8 mouse cellular contexts compared by ENCODE assay signal in genomic region chr17:29238421-29238945, GRCm38 (mm10). TPM values are rescaled to one million over a fixed set of nuclear protein-coding genes. Genes with fewer than 3 reads are reported as not detected.
DNase-seq lines count a peak whose midpoint lies in the region; ATAC-seq and TF ChIP-seq lines count a peak whose summit lies in the region.

No protein-coding gene starts in this region.

- no peaks in the 10 kb centered on the region for H3K36me3 ChIP-seq in embryonic facial prominence, embryonic 10.5 days (replicated peaks)
- no peaks in the 10 kb centered on the region for H3K36me3 ChIP-seq in heart, postnatal 0 days (replicated peaks; ENCODE audit: control insufficient read depth, insufficient read depth, low read length)
- H3K36me3 ChIP-seq in midbrain, embryonic 10.5 days: no peaks in the 10 kb centered on the region

- no peak for TF ChIP-seq EP300 in heart, postnatal 0 days (IDR thresholded peaks at IDR 0.05; ENCODE audit: low read depth)

- no peaks in the 10 kb centered on the region for H3K9me3 ChIP-seq in embryonic facial prominence, embryonic 10.5 days
- H3K9me3 ChIP-seq in heart, postnatal 0 days (replicated peaks; ENCODE audit: control insufficient read depth, low read length): no peaks in the 10 kb centered on the region
- H3K9me3 ChIP-seq in midbrain, embryonic 10.5 days (replicated peaks): no peaks in the 10 kb centered on the region

- peak overlapping the region; percentile 41 for H3K9ac ChIP-seq in heart, postnatal 0 days (replicated peaks; ENCODE audit: low read depth, low read length)

- peak overlapping the region; percentile 75; the same call in 1 of the 2 replicates for H3K27ac ChIP-seq in embryonic facial prominence, embryonic 10.5 days (replicated peaks)
- H3K27ac ChIP-seq in heart, postnatal 0 days (ENCODE audit: low read depth): no peak overlapping the region
- peak overlapping the region; percentile 86 for H3K27ac ChIP-seq in midbrain, embryonic 10.5 days (replicated peaks)

- DNase-seq in left cerebral cortex, adult 18-20 months (ENCODE audit: low spot score in 2 of 2): peak; percentile 21 to 46
- no peak for DNase-seq in left cerebral cortex, postnatal 25 days (ENCODE audit: low spot score in 2 of 2)
- DNase-seq in embryonic facial prominence, embryonic 10.5 days (ENCODE audit: low spot score): peak; percentile 41
- no peak for DNase-seq in heart, postnatal 0 days (ENCODE audit: low spot score)
- peak; percentile 44 for DNase-seq in midbrain, embryonic 10.5 days (ENCODE audit: low spot score)
- DNase-seq in spleen, postnatal 14 days (ENCODE audit: low spot score in 2 of 2): no peak
- DNase-seq in cerebellum, adult 18-20 months: no peak
- no peak for DNase-seq in urinary bladder, postnatal 4 days (ENCODE audit: low spot score in 2 of 2)

- H3K4me3 ChIP-seq in embryonic facial prominence, embryonic 10.5 days: peak overlapping the region; percentile 80
- H3K4me3 ChIP-seq in heart, postnatal 0 days (ENCODE audit: low read depth, low read length): peak overlapping the region; percentile 60
- H3K4me3 ChIP-seq in midbrain, embryonic 10.5 days: peak overlapping the region; percentile 83

- intact Hi-C loops in left cerebral cortex, postnatal 25 days (cut with DNase I): loop anchor here (5.0 kb wide), 1 partner anchor 46 kb away; no protein-coding TSS in a partner anchor

- 0 out of 2 replicates have a peak, but pooled peaks have one; percentile 20 for ATAC-seq in heart, postnatal 0 days (ENCODE audit: insufficient read depth, low read depth)

- peaks cover 42% of the 10 kb centered on the region for H3K4me1 ChIP-seq in embryonic facial prominence, embryonic 10.5 days
- H3K4me1 ChIP-seq in heart, postnatal 0 days (ENCODE audit: control insufficient read depth, insufficient read depth): no peaks in the 10 kb centered on the region
- H3K4me1 ChIP-seq in midbrain, embryonic 10.5 days: peaks cover 56% of the 10 kb centered on the region

- peak overlapping the region; percentile 88 for H3K4me2 ChIP-seq in heart, postnatal 0 days (ENCODE audit: low read depth, low read length)

- WGBS in embryonic facial prominence, embryonic 10.5 days: 2% methylated on average over 23 of the region's 23 CpGs
- 4% methylated on average over 18 of the region's 23 CpGs for WGBS in heart, postnatal 0 days
- WGBS in midbrain, embryonic 10.5 days: 3% methylated on average over 23 of the region's 23 CpGs

- no peak for TF ChIP-seq CTCF in heart, postnatal 0 days (IDR thresholded peaks at IDR 0.05; ENCODE audit: low read depth)

- H3K27me3 ChIP-seq in embryonic facial prominence, embryonic 10.5 days (replicated peaks; ENCODE audit: low read depth, poor library complexity, severe bottlenecking): peaks cover 91% of the 10 kb centered on the region
- peaks cover 50% of the 10 kb centered on the region for H3K27me3 ChIP-seq in heart, postnatal 0 days (ENCODE audit: control insufficient read depth, insufficient read depth, low read length)
- H3K27me3 ChIP-seq in midbrain, embryonic 10.5 days (ENCODE audit: low read depth, poor library complexity, severe bottlenecking): peaks cover 84% of the 10 kb centered on the region

RNA-seq across cellular contexts. Expression of gene Cpne5, which starts 0.5 kb away (rescaled TPM):
- 100 to 1,000 TPM; 161 to 173 TPM for total RNA-seq in left cerebral cortex, adult 18-20 months (2021)
- 100 to 1,000 TPM; 121 to 149 TPM for total RNA-seq in left cerebral cortex, postnatal 25 days (2021)
- polyA plus RNA-seq in embryonic facial prominence, embryonic 10.5 days (2016; fragmentation: Nextera tagmentation; extraction: Ambion mirVana): 3.6 and 4.7 TPM in 2 replicates
- total RNA-seq in heart, postnatal 0 days (2014; rRNA removed; ENCODE audit: low replicate concordance): 3.6 and 9.7 TPM in 2 replicates
- 8.4 and 9.9 TPM in 2 replicates for polyA plus RNA-seq in heart, postnatal 0 days (2015; fragmentation: Nextera tagmentation; extraction: Ambion mirVana)
- 10.7 and 14.8 TPM in 2 replicates for polyA plus RNA-seq in midbrain, embryonic 10.5 days (2016; fragmentation: Nextera tagmentation; extraction: Ambion mirVana)

RNA-seq across cellular contexts. Expression of gene Ppil1, which starts 25.5 kb away (rescaled TPM):
- 10 to 100 TPM; 17.9 to 19.3 TPM for total RNA-seq in left cerebral cortex, adult 18-20 months (2021)
- total RNA-seq in left cerebral cortex, postnatal 25 days (2021): 10 to 100 TPM; 19.7 to 20.8 TPM
- polyA plus RNA-seq in embryonic facial prominence, embryonic 10.5 days (2016; fragmentation: Nextera tagmentation; extraction: Ambion mirVana): 219 and 227 TPM in 2 replicates
- 46.3 and 64.4 TPM in 2 replicates for total RNA-seq in heart, postnatal 0 days (2014; rRNA removed; ENCODE audit: low replicate concordance)
- 75.5 and 78.5 TPM in 2 replicates for polyA plus RNA-seq in heart, postnatal 0 days (2015; fragmentation: Nextera tagmentation; extraction: Ambion mirVana)
- 205 and 232 TPM in 2 replicates for polyA plus RNA-seq in midbrain, embryonic 10.5 days (2016; fragmentation: Nextera tagmentation; extraction: Ambion mirVana)

RNA-seq across cellular contexts. Expression of gene BC004004, which starts 30.1 kb away (rescaled TPM):
- total RNA-seq in left cerebral cortex, adult 18-20 months (2021): 100 to 1,000 TPM in 1 of 2 experiments, 10 to 100 TPM in 1; 95.0 to 100 TPM
- 10 to 100 TPM; 86.2 to 93.7 TPM for total RNA-seq in left cerebral cortex, postnatal 25 days (2021)
- polyA plus RNA-seq in embryonic facial prominence, embryonic 10.5 days (2016; fragmentation: Nextera tagmentation; extraction: Ambion mirVana): 47.8 and 49.5 TPM in 2 replicates
- total RNA-seq in heart, postnatal 0 days (2014; rRNA removed; ENCODE audit: low replicate concordance): 208 and 234 TPM in 2 replicates
- 140 and 155 TPM in 2 replicates for polyA plus RNA-seq in heart, postnatal 0 days (2015; fragmentation: Nextera tagmentation; extraction: Ambion mirVana)
- 62.8 and 67.9 TPM in 2 replicates for polyA plus RNA-seq in midbrain, embryonic 10.5 days (2016; fragmentation: Nextera tagmentation; extraction: Ambion mirVana)

Comparison
In these comparisons a context has a peak if more than half of its experiments do, and no peak if none do; other contexts are left out.
1. DNase-seq: peak in left cerebral cortex, adult 18-20 months (2 of 2), embryonic facial prominence, embryonic 10.5 days (single experiment) and midbrain, embryonic 10.5 days (single experiment); none in left cerebral cortex, postnatal 25 days (0 of 2), heart, postnatal 0 days (single experiment), spleen, postnatal 14 days (0 of 2), cerebellum, adult 18-20 months (0 of 2) and urinary bladder, postnatal 4 days (0 of 2).
2. RNA of gene Cpne5, which starts 0.5 kb away (total RNA-seq): 161 to 173 TPM in left cerebral cortex, adult 18-20 months and 121 to 149 TPM in left cerebral cortex, postnatal 25 days; 3.6 to 9.7 TPM in heart, postnatal 0 days; every median in the first group is over 10 times any median in the second.
3. Peak in every context shown above with its lines, with median percentiles within 50 percentile points of each other: H3K4me3 ChIP-seq.